Mouse (Mus musculus) CD4-positive, CD25-positive, alpha-beta regulatory T cell, adult 4 months (primary cell): ENCODE measurements at regions not wholly inside any gene's neighbourhood (a gene's known extent, or its start where the extent isn't known, plus 50 kb on each side); places are given as distances from the start of the nearest gene placed in this dataset.

ENCODE experiments used
- ATAC-seq: one replicate; pipeline ENCODE4 v1.8.0; 2017

- no peak for ATAC-seq
These were observed 233.0 kb upstream of the Cxcr4 start for GRCm38 (mm10) chr1:128824916-128825683.

GRCm38 (mm10) chr1:128824235-128824634 is 232.1 kb upstream of the Cxcr4 start:
- peak; percentile 96 for ATAC-seq

GRCm38 (mm10) chr1:128821991-128822390 is 229.9 kb upstream of the Cxcr4 start:
- no peak for ATAC-seq

- no peak for ATAC-seq
These were observed 228.4 kb upstream of the Cxcr4 start for GRCm38 (mm10) chr1:128820527-128820926.

GRCm38 (mm10) chr1:128819611-128820010 is 227.5 kb upstream of the Cxcr4 start:
- no peak for ATAC-seq

GRCm38 (mm10) chr1:128813379-128813778 is 221.3 kb upstream of the Cxcr4 start:
- ATAC-seq = no peak

- ATAC-seq = no peak
These were observed 218.8 kb upstream of the Cxcr4 start for GRCm38 (mm10) chr1:128810860-128811259.

- ATAC-seq = no peak
These were observed 218.0 kb upstream of the Cxcr4 start for GRCm38 (mm10) chr1:128810094-128810493.

- no peak for ATAC-seq
These were observed 217.5 kb upstream of the Cxcr4 start for GRCm38 (mm10) chr1:128809601-128810000.

- ATAC-seq = peak; percentile 69
These were observed 216.5 kb upstream of the Cxcr4 start for GRCm38 (mm10) chr1:128808599-128808998.

GRCm38 (mm10) chr1:128805687-128806653 is 213.9 kb upstream of the Cxcr4 start:
- ATAC-seq = no peak

GRCm38 (mm10) chr1:128803433-128804060 is 211.5 kb upstream of the Cxcr4 start:
- ATAC-seq = no peak

- no peak for ATAC-seq
These were observed 211.0 kb upstream of the Cxcr4 start for GRCm38 (mm10) chr1:128803058-128803432.

GRCm38 (mm10) chr1:128798721-128799120 is 206.6 kb upstream of the Cxcr4 start:
- no peak for ATAC-seq

- no peak for ATAC-seq
These were observed 203.6 kb upstream of the Cxcr4 start for GRCm38 (mm10) chr1:128795654-128796053.

- peak; percentile 55 for ATAC-seq
These were observed 198.8 kb upstream of the Cxcr4 start for GRCm38 (mm10) chr1:128790881-128791280.

- no peak for ATAC-seq
These were observed 197.7 kb upstream of the Cxcr4 start for GRCm38 (mm10) chr1:128789567-128790335.

GRCm38 (mm10) chr1:128788227-128788626 is 196.1 kb upstream of the Cxcr4 start:
- no peak for ATAC-seq

GRCm38 (mm10) chr1:128786941-128787569 is 195.0 kb upstream of the Cxcr4 start:
- ATAC-seq = peak; percentile 85

GRCm38 (mm10) chr1:128782286-128782685 is 190.2 kb upstream of the Cxcr4 start:
- ATAC-seq = no peak

- ATAC-seq = no peak
These were observed 189.8 kb upstream of the Cxcr4 start for GRCm38 (mm10) chr1:128781871-128782270.

GRCm38 (mm10) chr1:128781311-128781710 is 189.2 kb upstream of the Cxcr4 start:
- ATAC-seq = no peak
